Mouse (Mus musculus): ENCODE results near the gene Uchl5. TPM values are rescaled to one million over a fixed set of nuclear protein-coding genes. Genes with fewer than 3 reads are reported as not detected.

The Uchl5 gene
- polyA plus RNA-seq, 1 experiment from 2014 or later: 74.6 TPM

Other genes with a start within 250 kb of the Uchl5 start
- gene B3galt2, start 136.6 kb upstream of the Uchl5 start, polyA plus RNA-seq (2014; fragmentation: Nextera tagmentation; extraction: Ambion mirVana): 1.2 and 2.1 TPM in 2 replicates
- gene Cdc73, start 74.4 kb upstream of the Uchl5 start, polyA plus RNA-seq (2014; fragmentation: Nextera tagmentation; extraction: Ambion mirVana): 25.8 and 25.9 TPM in 2 replicates
- 73.1 and 76.9 TPM in 2 replicates for gene Glrx2, start 60.9 kb upstream of the Uchl5 start, polyA plus RNA-seq (2014; fragmentation: Nextera tagmentation; extraction: Ambion mirVana)
- gene Trove2, start 204 bp upstream of the Uchl5 start, polyA plus RNA-seq (2014; fragmentation: Nextera tagmentation; extraction: Ambion mirVana): 37.5 and 41.0 TPM in 2 replicates
- gene Rgs2, start 226.9 kb downstream of the Uchl5 start, polyA plus RNA-seq (2014; fragmentation: Nextera tagmentation; extraction: Ambion mirVana): 76.8 and 78.2 TPM in 2 replicates

Data from hindbrain, embryonic 11.5 days (tissue).